Mouse (Mus musculus): ENCODE results near the gene Zcchc10. TPM values are rescaled to one million over a fixed set of nuclear protein-coding genes. Genes with fewer than 3 reads are reported as not detected.
"Not testable (repeated sequence)": the region's sequence is repeated elsewhere in the genome, so short reads cannot be mapped to it uniquely, and the experiment has no call there.

Zcchc10 gene
- polyA plus RNA-seq, 1 experiment, result 4.4 TPM

GRCm38 (mm10) chr11:53314770-53315173, 9.7 kb upstream of the Zcchc10 start:
- Histone ChIP-seq H3K4me3 (ENCODE audit: extremely low read depth, insufficient read depth, insufficient read length) (no peak overlapping the region), H3K4me1 (ENCODE audit: control insufficient read depth, insufficient read depth, insufficient read length) (peaks cover 6% of the 10 kb centered on the region), H3K27ac (ENCODE audit: insufficient read depth, low read length) (no peak overlapping the region), H3K27me3 (ENCODE audit: control insufficient read depth, insufficient read depth, low read length) (no peaks in the 10 kb centered on the region), H3K36me3 (ENCODE audit: control insufficient read depth, insufficient read depth, low read length) (no peaks in the 10 kb centered on the region)
- no peak for DNase-seq (ENCODE audit: low read depth in 1 of 2, low spot score in 2 of 2)
- no peak for TF ChIP-seq POLR2A (IDR thresholded peaks at IDR 0.05; ENCODE audit: low read depth, low read length)
- no peak for TF ChIP-seq CTCF (IDR thresholded peaks at IDR 0.05; ENCODE audit: extremely low read depth, insufficient read depth, insufficient read length, insufficient replicate concordance)
- WGBS, result 56% methylated on average over 1 of the region's 1 CpGs

GRCm38 (mm10) chr11:53316996-53317395, 7.5 kb upstream of the Zcchc10 start:
- H3K36me3 ChIP-seq (ENCODE audit: control insufficient read depth, insufficient read depth, low read length), result no peaks in the 10 kb centered on the region
- H3K27ac ChIP-seq (ENCODE audit: insufficient read depth, low read length), result no peak overlapping the region
- H3K4me3 ChIP-seq (ENCODE audit: extremely low read depth, insufficient read depth, insufficient read length), result no peak overlapping the region
- TF ChIP-seq POLR2A (IDR thresholded peaks at IDR 0.05; ENCODE audit: low read depth, low read length) (no peak), CTCF (IDR thresholded peaks at IDR 0.05; ENCODE audit: extremely low read depth, insufficient read depth, insufficient read length, insufficient replicate concordance) (no peak)
- no peaks in the 10 kb centered on the region for H3K27me3 ChIP-seq (ENCODE audit: control insufficient read depth, insufficient read depth, low read length)
- 74% methylated on average over 6 of the region's 6 CpGs for WGBS
- no peak for DNase-seq (ENCODE audit: low read depth in 1 of 2, low spot score in 2 of 2)
- peaks cover 6% of the 10 kb centered on the region for H3K4me1 ChIP-seq (ENCODE audit: control insufficient read depth, insufficient read depth, insufficient read length)

DNA sequence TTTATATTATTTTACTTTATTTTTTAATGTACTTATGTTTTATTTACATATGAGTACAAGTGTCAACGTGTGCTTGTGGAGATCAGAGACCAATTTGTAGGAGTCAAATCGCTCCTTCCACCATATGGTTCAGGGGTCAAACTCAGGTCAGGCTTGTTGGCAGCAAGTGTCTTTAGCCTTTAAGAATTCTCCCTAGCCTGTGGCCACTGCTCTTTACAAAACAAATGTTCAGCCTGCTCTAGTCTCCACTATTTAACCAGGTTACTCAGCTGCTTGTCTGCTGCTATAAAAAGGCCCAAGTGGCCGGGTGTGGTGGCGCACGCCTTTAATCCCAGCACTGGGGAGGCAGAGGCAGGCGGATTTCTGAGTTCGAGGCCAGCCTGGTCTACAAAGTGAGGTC, 6.4 kb upstream of the Zcchc10 start:
- H3K36me3 ChIP-seq (ENCODE audit: control insufficient read depth, insufficient read depth, low read length), result no peaks in the 10 kb centered on the region
- no peaks in the 10 kb centered on the region for H3K4me1 ChIP-seq (ENCODE audit: control insufficient read depth, insufficient read depth, insufficient read length)
- no peak overlapping the region for H3K27ac ChIP-seq (ENCODE audit: insufficient read depth, low read length)
- no peaks in the 10 kb centered on the region for H3K27me3 ChIP-seq (ENCODE audit: control insufficient read depth, insufficient read depth, low read length)
- DNase-seq (ENCODE audit: low read depth in 1 of 2, low spot score in 2 of 2), result no peak
- H3K4me3 ChIP-seq (ENCODE audit: extremely low read depth, insufficient read depth, insufficient read length), result no peak overlapping the region
- TF ChIP-seq CTCF (IDR thresholded peaks at IDR 0.05; ENCODE audit: extremely low read depth, insufficient read depth, insufficient read length, insufficient replicate concordance) (no peak), POLR2A (IDR thresholded peaks at IDR 0.05; ENCODE audit: low read depth, low read length) (no peak)
- WGBS, result 90% methylated on average over 7 of the region's 7 CpGs

GRCm38 (mm10) chr11:53318568-53318967, 5.9 kb upstream of the Zcchc10 start:
- H3K27me3 ChIP-seq (ENCODE audit: control insufficient read depth, insufficient read depth, low read length); H3K36me3 ChIP-seq (ENCODE audit: control insufficient read depth, insufficient read depth, low read length); H3K4me1 ChIP-seq (ENCODE audit: control insufficient read depth, insufficient read depth, insufficient read length); H3K4me3 ChIP-seq (ENCODE audit: extremely low read depth, insufficient read depth, insufficient read length); DNase-seq (ENCODE audit: low read depth in 1 of 2, low spot score in 2 of 2); H3K27ac ChIP-seq (ENCODE audit: insufficient read depth, low read length): not testable (repeated sequence)
- WGBS, result 93% methylated on average over 3 of the region's 3 CpGs

DNA sequence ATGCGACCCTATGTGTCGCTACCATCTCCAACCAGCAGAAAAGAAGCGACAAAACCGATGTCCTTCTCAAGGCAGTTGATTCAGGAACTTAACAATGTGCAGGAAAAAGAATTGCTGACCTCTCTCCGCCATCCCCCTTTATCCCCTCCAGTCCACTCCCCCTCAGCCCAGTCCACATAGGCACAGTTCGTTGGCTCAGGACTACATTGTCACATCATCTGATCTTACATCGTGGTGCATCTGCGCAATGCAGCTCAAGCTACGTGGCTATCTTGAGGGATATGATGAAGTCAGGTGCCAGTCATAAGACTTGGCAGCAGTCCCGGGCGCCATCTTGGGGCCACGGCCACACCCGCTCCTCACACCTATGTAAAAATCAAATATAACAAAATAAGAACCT, 4.6 kb upstream of the Zcchc10 start:
- H3K27ac ChIP-seq (ENCODE audit: insufficient read depth, low read length); H3K36me3 ChIP-seq (ENCODE audit: control insufficient read depth, insufficient read depth, low read length); DNase-seq (ENCODE audit: low read depth in 1 of 2, low spot score in 2 of 2); H3K4me1 ChIP-seq (ENCODE audit: control insufficient read depth, insufficient read depth, insufficient read length); H3K27me3 ChIP-seq (ENCODE audit: control insufficient read depth, insufficient read depth, low read length); H3K4me3 ChIP-seq (ENCODE audit: extremely low read depth, insufficient read depth, insufficient read length): not testable (repeated sequence)
- 86% methylated on average over 13 of the region's 13 CpGs for WGBS

- H3K27ac ChIP-seq (ENCODE audit: insufficient read depth, low read length), result no peak overlapping the region
- H3K4me1 ChIP-seq (ENCODE audit: control insufficient read depth, insufficient read depth, insufficient read length), result peaks cover 2% of the 10 kb centered on the region; the same call in 1 of the 2 replicates
- WGBS, result 70% methylated on average over 7 of the region's 7 CpGs
- DNase-seq (ENCODE audit: low read depth in 1 of 2, low spot score in 2 of 2), result no peak
- no peaks in the 10 kb centered on the region for H3K27me3 ChIP-seq (ENCODE audit: control insufficient read depth, insufficient read depth, low read length)
- TF ChIP-seq POLR2A (IDR thresholded peaks at IDR 0.05; ENCODE audit: low read depth, low read length) (no peak), CTCF (IDR thresholded peaks at IDR 0.05; ENCODE audit: extremely low read depth, insufficient read depth, insufficient read length, insufficient replicate concordance) (no peak)
- peaks cover 16% of the 10 kb centered on the region for H3K36me3 ChIP-seq (ENCODE audit: control insufficient read depth, insufficient read depth, low read length)
- H3K4me3 ChIP-seq (ENCODE audit: extremely low read depth, insufficient read depth, insufficient read length), result no peak overlapping the region
Observed at GRCm38 (mm10) chr11:53330325-53330724, 5.8 kb downstream of the Zcchc10 start.

DNA sequence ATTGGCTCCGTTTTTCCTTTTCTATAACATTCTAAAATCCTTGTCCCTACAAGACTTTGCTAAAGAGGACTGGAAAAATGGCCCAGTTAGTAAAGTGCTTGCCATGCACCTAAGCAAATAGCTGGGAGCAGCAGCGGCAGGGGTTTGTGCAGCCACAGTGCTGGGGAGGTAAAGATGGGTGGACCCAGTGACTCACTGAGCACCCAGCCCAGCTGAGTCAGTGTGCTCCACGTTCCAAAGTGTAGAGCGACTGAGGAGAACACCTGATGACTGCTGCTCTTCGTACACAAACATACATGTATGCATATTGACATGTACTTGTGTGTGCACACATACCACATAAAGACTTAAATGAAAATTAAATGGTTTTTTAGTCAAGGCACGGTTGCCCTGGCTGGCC, 6.6 kb downstream of the Zcchc10 start:
- TF ChIP-seq CTCF (IDR thresholded peaks at IDR 0.05; ENCODE audit: extremely low read depth, insufficient read depth, insufficient read length, insufficient replicate concordance), result no peak
- TF ChIP-seq POLR2A (IDR thresholded peaks at IDR 0.05; ENCODE audit: low read depth, low read length), result no peak
- H3K4me1 ChIP-seq (ENCODE audit: control insufficient read depth, insufficient read depth, insufficient read length), result peaks cover 2% of the 10 kb centered on the region; the same call in 1 of the 2 replicates
- peaks cover 16% of the 10 kb centered on the region for H3K36me3 ChIP-seq (ENCODE audit: control insufficient read depth, insufficient read depth, low read length)
- H3K27ac ChIP-seq (ENCODE audit: insufficient read depth, low read length), result no peak overlapping the region
- no peak overlapping the region for H3K4me3 ChIP-seq (ENCODE audit: extremely low read depth, insufficient read depth, insufficient read length)
- 97% methylated on average over 6 of the region's 6 CpGs for WGBS
- DNase-seq (ENCODE audit: low read depth in 1 of 2, low spot score in 2 of 2), result no peak
- H3K27me3 ChIP-seq (ENCODE audit: control insufficient read depth, insufficient read depth, low read length), result no peaks in the 10 kb centered on the region
